Mouse (Mus musculus) spleen, postnatal 10 days (tissue): ENCODE results near the gene Vps53.

Experiments used
- DNase-seq, 2 experiments: peaks; one replicate each; pipeline ENCODE4 v3.0.0; 2021 to 2022; ENCODE audit warnings: low spot score in 2 of 2

The Vps53 gene

GRCm38 (mm10) chr11:76059971-76060370, 119.5 kb downstream of the Vps53 start:
- no peak for DNase-seq

GRCm38 (mm10) chr11:76056487-76056886, 123.0 kb downstream of the Vps53 start:
- DNase-seq = no peak

- DNase-seq = no peak
These were observed 127.0 kb downstream of the Vps53 start for GRCm38 (mm10) chr11:76052496-76052895.

- no peak for DNase-seq
These were observed 128.4 kb downstream of the Vps53 start for GRCm38 (mm10) chr11:76050967-76051512.

- DNase-seq = no peak
These were observed 128.9 kb downstream of the Vps53 start for GRCm38 (mm10) chr11:76050509-76050908.

GRCm38 (mm10) chr11:76045367-76045766, 134.1 kb downstream of the Vps53 start:
- DNase-seq = no peak

- no peak for DNase-seq
These were observed 135.0 kb downstream of the Vps53 start for GRCm38 (mm10) chr11:76044468-76044867.

- DNase-seq = no peak
These were observed 136.6 kb downstream of the Vps53 start for GRCm38 (mm10) chr11:76042882-76043281.

GRCm38 (mm10) chr11:76042041-76042638, 137.3 kb downstream of the Vps53 start:
- DNase-seq = no peak

- DNase-seq = no peak
These were observed 138.6 kb downstream of the Vps53 start for GRCm38 (mm10) chr11:76040761-76041376.

- no peak for DNase-seq
These were observed 139.3 kb downstream of the Vps53 start for GRCm38 (mm10) chr11:76040106-76040505.

- no peak for DNase-seq
These were observed 140.0 kb downstream of the Vps53 start for GRCm38 (mm10) chr11:76039271-76040053.

- DNase-seq = no peak
These were observed 141.7 kb downstream of the Vps53 start for GRCm38 (mm10) chr11:76037581-76038294.

- DNase-seq = no peak
These were observed 144.3 kb downstream of the Vps53 start for GRCm38 (mm10) chr11:76035182-76035581.

GRCm38 (mm10) chr11:76033836-76034235, 145.6 kb downstream of the Vps53 start:
- DNase-seq = no peak

- DNase-seq = no peak
These were observed 146.1 kb downstream of the Vps53 start for GRCm38 (mm10) chr11:76033359-76033758.

GRCm38 (mm10) chr11:76028072-76028465, 151.4 kb downstream of the Vps53 start:
- DNase-seq = peak in 1 of 2 experiments; percentile 31

- DNase-seq = peak; percentile 74 to 86
These were observed 152.0 kb downstream of the Vps53 start, which contains the start of gene Rflnb for GRCm38 (mm10) chr11:76027139-76028071. Gene Rflnb (minus strand): TSS chr11:76027782.

GRCm38 (mm10) chr11:76026527-76027138, 152.8 kb downstream of the Vps53 start:
- no peak for DNase-seq

GRCm38 (mm10) chr11:76025080-76025583, 154.3 kb downstream of the Vps53 start:
- DNase-seq = no peak
